Mouse (Mus musculus) heart, embryonic 15.5 days (tissue): ENCODE measurements around the gene Acap1. TPM values are rescaled to one million over a fixed set of nuclear protein-coding genes. Genes with fewer than 3 reads are reported as not detected.
"Not testable (repeated sequence)": the region's sequence is repeated elsewhere in the genome, so short reads cannot be mapped to it uniquely, and the experiment has no call there.

Source experiments
- ATAC-seq: fragments of 200-750 bp; cut with Nextera tagmentation; replicated peaks from 2 replicates; pipeline ENCODE4 v1.8.0; 2017; ENCODE audit warnings: low read depth, moderate TSS enrichment; ENCODE audit not compliant: insufficient number of reproducible peaks, insufficient read depth, low FRiP score
- H3K27ac ChIP-seq: fragments of 300-500 bp; sonication (generic); 2 replicates; pipeline ENCODE4 v1.5.1; 2015; ENCODE audit warnings: mild to moderate bottlenecking, inconsistent platforms
- H3K27me3 ChIP-seq: fragments of 300-500 bp; sonication (generic); 2 replicates; pipeline ENCODE4 v1.6.1; 2015; ENCODE audit warnings: inconsistent platforms
- H3K36me3 ChIP-seq: fragments of 300-500 bp; sonication (generic); 2 replicates; pipeline ENCODE4 v1.6.1; 2015; ENCODE audit warnings: mild to moderate bottlenecking, inconsistent platforms
- H3K4me1 ChIP-seq: fragments of 300-500 bp; sonication (generic); replicated peaks from 2 replicates; pipeline ENCODE4 v1.6.1; 2015; ENCODE audit warnings: inconsistent platforms
- H3K4me2 ChIP-seq: fragments of 300-500 bp; sonication (generic); 2 replicates; pipeline ENCODE4 v1.6.1; 2015; ENCODE audit warnings: inconsistent platforms, mild to moderate bottlenecking, moderate library complexity
- H3K4me3 ChIP-seq: fragments of 300-500 bp; sonication (generic); 2 replicates; pipeline ENCODE4 v1.5.1; 2015; ENCODE audit warnings: mild to moderate bottlenecking, inconsistent platforms
- H3K9ac ChIP-seq: fragments of 300-500 bp; sonication (generic); 2 replicates; pipeline ENCODE4 v1.6.1; 2015; ENCODE audit warnings: mild to moderate bottlenecking, inconsistent platforms
- H3K9me3 ChIP-seq: fragments of 300-500 bp; sonication (generic); replicated peaks from 2 replicates; pipeline ENCODE4 v1.6.1; 2016; ENCODE audit warnings: inconsistent platforms
- WGBS: fragments of 180-500 bp; shearing (Covaris S2); methylation state at CpG from one replicate; pipeline ENCODE4 v1.1.7; 2015; ENCODE audit warnings: mixed read lengths; 5-methylcytosine and 5-hydroxymethylcytosine counted together
- polyA plus RNA-seq: library from polyadenylated mRNA; unstranded; fragments of >200 nt; fragmentation: Nextera tagmentation; extraction: Ambion mirVana; gene quantifications from 2 replicates; pipeline ENCODE4 v1.2.1, GENCODE M21; 2015

The Acap1 gene
- polyA plus RNA-seq, 1 experiment from 2014 or later = 4.5 TPM

- Histone ChIP-seq H3K4me2 (no peak overlapping the region), H3K36me3 (no peaks in the 10 kb centered on the region), H3K9ac (no peak overlapping the region), H3K4me1 (peaks cover 4% of the 10 kb centered on the region), H3K27me3 (no peaks in the 10 kb centered on the region), H3K27ac (no peak overlapping the region), H3K4me3 (no peak overlapping the region), H3K9me3 (no peaks in the 10 kb centered on the region)
- ATAC-seq = 0 out of 2 replicates have a peak, but pooled peaks have one; percentile 14
- 45% methylated on average over 9 of the region's 9 CpGs for WGBS
These were observed 28.0 kb downstream of the Acap1 start for GRCm38 (mm10) chr11:69867335-69867734.

DNA sequence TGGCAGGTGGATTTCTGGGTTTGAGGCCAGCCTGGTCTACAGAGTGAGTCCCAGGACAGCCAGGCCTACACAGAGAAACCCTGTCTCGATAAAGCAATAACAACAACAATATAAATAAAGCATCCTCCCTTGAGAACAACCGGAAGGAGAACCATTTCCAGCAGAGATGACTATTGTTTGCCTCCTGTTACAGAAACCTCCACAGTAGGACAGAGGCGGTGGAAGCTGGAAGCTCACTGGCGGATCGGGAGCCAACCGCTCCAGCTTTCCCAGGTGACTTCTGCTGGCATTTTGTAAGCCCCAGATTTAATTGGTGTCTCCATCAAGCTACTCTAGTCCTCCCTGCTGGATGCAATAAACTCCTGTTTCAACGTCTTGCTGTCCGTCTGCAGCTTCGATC is 29.8 kb downstream of the Acap1 start:
- Histone ChIP-seq H3K27me3 (no peaks in the 10 kb centered on the region), H3K4me3 (no peak overlapping the region), H3K9ac (no peak overlapping the region), H3K9me3 (no peaks in the 10 kb centered on the region), H3K36me3 (no peaks in the 10 kb centered on the region), H3K4me1 (peaks cover 4% of the 10 kb centered on the region), H3K4me2 (no peak overlapping the region), H3K27ac (no peak overlapping the region)
- WGBS = 87% methylated on average over 9 of the region's 9 CpGs
- no peak for ATAC-seq

DNA sequence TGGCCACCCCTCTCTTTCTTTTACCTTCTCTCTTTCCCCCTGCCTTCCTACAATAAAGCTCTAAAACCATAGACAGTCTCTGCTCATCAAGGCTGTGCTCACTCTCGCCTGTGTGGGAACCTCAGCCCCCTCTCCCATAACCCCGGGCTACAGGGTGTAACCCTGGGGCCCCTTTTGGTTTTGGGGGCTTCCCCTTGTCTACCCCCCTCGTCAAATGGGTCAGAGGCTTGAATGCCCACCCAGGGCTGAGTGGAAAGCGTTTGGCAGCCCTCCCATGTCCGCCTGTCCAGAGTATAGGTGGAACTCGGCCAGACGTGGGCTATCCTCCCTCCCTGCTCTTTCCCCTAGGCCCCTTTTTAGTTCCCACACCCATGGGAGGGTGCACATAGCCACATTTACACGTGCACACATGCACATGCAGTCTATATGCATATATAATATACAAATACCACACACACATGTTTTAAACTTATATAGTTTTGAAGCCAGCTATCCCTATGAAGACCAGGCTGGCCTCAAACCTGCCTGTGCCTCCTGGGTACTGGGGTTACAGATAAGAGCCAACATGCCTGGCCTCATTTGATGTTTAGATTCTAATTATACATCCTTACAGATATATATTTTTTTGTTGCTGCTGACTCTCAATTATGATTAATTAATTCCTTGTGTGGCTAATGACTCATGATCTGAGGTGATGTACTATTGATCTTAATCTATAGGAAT is 31.0 kb downstream of the Acap1 start:
- WGBS = 41% methylated on average over 8 of the region's 8 CpGs
- Histone ChIP-seq H3K27me3 (peaks cover 3% of the 10 kb centered on the region), H3K9ac (no peak overlapping the region), H3K9me3 (no peaks in the 10 kb centered on the region), H3K4me3 (no peak overlapping the region), H3K36me3 (no peaks in the 10 kb centered on the region), H3K4me1 (peaks cover 4% of the 10 kb centered on the region), H3K4me2 (no peak overlapping the region), H3K27ac (peak overlapping the region; percentile 45; the same call in 1 of the 2 replicates)
- no peak; the same call in 1 of the 2 replicates for ATAC-seq

DNA sequence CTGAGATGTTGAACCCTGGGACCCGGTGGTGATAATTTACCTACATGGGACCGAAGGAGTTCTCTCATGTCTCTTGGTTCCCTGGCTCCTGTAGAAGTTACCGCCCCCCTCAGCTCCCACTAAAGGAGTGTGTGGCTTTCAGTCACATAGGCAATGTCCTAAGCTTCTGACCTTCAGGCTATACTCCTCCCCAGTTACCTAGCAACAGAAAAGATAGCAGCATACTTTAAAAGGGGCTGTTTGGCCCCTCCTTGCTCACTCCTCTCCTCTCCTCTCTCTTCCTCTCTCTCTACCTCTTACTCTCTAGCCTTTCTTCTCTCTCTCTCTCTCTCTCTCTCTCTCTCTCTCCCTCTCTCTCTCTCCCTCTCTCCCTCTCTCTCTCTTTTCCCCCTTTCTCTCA is 31.6 kb downstream of the Acap1 start:
- H3K4me2 ChIP-seq, H3K27me3 ChIP-seq, H3K27ac ChIP-seq, ATAC-seq, H3K9ac ChIP-seq, H3K4me1 ChIP-seq, H3K36me3 ChIP-seq, H3K9me3 ChIP-seq, H3K4me3 ChIP-seq: not testable (repeated sequence)
- 60% methylated on average over 3 of the region's 3 CpGs for whole genome bisulfite sequencing

GRCm38 (mm10) chr11:69858113-69858998 is 37.0 kb downstream of the Acap1 start, which contains the start of gene Tnk1:
Gene Tnk1, minus strand, starts transcription at chr11:69858730.
- no peaks in the 10 kb centered on the region for H3K9me3 ChIP-seq
- WGBS = 23% methylated on average over 30 of the region's 30 CpGs
- ATAC-seq = no peak
- H3K4me3 ChIP-seq = no peak within 1 kb of the TSS; the same call in 1 of the 2 replicates
- no peaks in the 10 kb centered on the region for H3K36me3 ChIP-seq
- H3K4me1 ChIP-seq = peaks cover 15% of the 10 kb centered on the region
- H3K27ac ChIP-seq = no peak within 1 kb of the TSS
- no peak within 1 kb of the TSS for H3K9ac ChIP-seq
- peak within 1 kb of the TSS; percentile 19; the same call in 1 of the 2 replicates for H3K4me2 ChIP-seq
- peaks cover 29% of the 10 kb centered on the region for H3K27me3 ChIP-seq

DNA sequence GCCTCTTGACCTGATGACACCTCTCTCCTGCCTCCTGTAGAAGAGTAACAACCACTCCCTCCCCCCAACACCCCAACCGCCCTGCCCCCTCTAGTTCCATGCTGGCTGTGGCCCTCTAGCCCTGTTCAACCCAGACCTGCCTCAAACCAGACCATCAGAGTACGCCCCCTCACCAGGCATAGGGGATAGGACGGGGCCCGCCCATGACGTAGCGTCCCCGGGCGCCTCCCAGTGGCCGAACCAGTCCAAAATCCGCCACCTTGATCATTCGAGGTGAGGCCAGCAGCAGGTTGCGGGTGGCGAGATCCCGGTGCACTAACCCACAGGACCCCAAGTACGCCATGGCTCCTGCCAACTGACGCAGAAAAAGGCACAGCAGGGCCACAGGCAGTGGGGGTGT is 40.0 kb downstream of the Acap1 start:
- no peak overlapping the region for H3K4me2 ChIP-seq
- H3K27me3 ChIP-seq = peaks cover 29% of the 10 kb centered on the region
- no peak overlapping the region for H3K4me3 ChIP-seq
- WGBS = 20% methylated on average over 16 of the region's 16 CpGs
- H3K4me1 ChIP-seq = peaks cover 24% of the 10 kb centered on the region
- H3K9me3 ChIP-seq = no peaks in the 10 kb centered on the region
- peaks cover 20% of the 10 kb centered on the region for H3K36me3 ChIP-seq
- peak; percentile 45; the same call in 1 of the 2 replicates for ATAC-seq
- no peak overlapping the region for H3K9ac ChIP-seq
- no peak overlapping the region for H3K27ac ChIP-seq

DNA sequence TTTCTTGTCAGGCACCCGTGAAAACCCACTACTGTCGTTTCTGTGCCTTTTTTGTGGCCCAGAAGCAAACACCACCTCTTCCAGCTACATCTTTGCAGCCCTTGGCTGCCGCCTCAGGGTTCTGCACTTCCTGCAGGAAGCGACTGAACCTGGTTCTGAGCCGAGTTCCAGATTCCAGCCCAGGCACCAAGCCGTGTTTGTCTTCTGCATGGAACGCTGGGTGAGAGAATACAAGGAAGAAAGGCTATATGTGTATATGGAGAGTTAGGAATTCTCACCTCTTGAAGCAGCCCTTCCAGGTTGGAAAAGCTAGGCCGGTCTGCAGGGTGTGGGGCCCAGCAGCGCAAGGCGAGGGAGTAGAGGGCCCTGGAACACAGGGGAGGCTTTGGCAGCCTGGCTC is 40.7 kb downstream of the Acap1 start:
- Histone ChIP-seq H3K27me3 (peaks cover 26% of the 10 kb centered on the region), H3K4me1 (peaks cover 25% of the 10 kb centered on the region), H3K9ac (no peak overlapping the region), H3K9me3 (no peaks in the 10 kb centered on the region), H3K4me2 (no peak overlapping the region), H3K4me3 (no peak overlapping the region), H3K27ac (no peak overlapping the region), H3K36me3 (peaks cover 26% of the 10 kb centered on the region)
- WGBS = 81% methylated on average over 10 of the region's 10 CpGs
- ATAC-seq = no peak

DNA sequence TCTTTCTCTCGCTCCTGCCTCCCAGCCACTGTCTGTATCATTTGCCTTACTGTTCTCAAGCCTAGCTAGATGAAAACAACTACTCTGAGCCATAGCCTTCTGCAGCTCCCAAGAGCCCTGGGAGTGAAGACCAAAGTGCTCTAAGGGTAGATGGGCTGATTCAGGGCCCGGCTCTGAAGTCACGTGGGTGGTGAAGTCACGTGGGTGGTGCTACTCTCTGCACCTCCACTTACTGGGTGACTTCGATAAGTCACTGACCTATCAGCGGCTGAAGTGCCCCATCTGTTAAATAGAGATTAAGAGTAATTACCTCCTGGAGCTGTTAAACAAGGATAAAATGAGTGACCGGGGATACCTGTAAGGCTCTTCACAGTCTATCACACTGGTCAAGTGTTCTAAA is 41.3 kb downstream of the Acap1 start:
- Histone ChIP-seq H3K9me3 (no peaks in the 10 kb centered on the region), H3K27me3 (peaks cover 22% of the 10 kb centered on the region), H3K4me1 (peaks cover 25% of the 10 kb centered on the region), H3K4me2 (no peak overlapping the region), H3K9ac (no peak overlapping the region), H3K36me3 (peaks cover 33% of the 10 kb centered on the region), H3K4me3 (no peak overlapping the region), H3K27ac (no peak overlapping the region)
- ATAC-seq = peak; percentile 47; the same call in 1 of the 2 replicates
- whole genome bisulfite sequencing = 36% methylated on average over 7 of the region's 7 CpGs

- Histone ChIP-seq H3K4me1 (peaks cover 40% of the 10 kb centered on the region), H3K4me2 (no peak overlapping the region), H3K9ac (no peak overlapping the region), H3K27ac (no peak overlapping the region), H3K36me3 (peaks cover 43% of the 10 kb centered on the region), H3K27me3 (no peaks in the 10 kb centered on the region), H3K9me3 (no peaks in the 10 kb centered on the region), H3K4me3 (no peak overlapping the region)
- WGBS = 75% methylated on average over 8 of the region's 8 CpGs
- no peak for ATAC-seq
These were observed 44.6 kb downstream of the Acap1 start for GRCm38 (mm10) chr11:69850754-69851153.

- Histone ChIP-seq H3K27me3 (no peaks in the 10 kb centered on the region), H3K9me3 (no peaks in the 10 kb centered on the region), H3K4me2 (no peak overlapping the region), H3K36me3 (peaks cover 43% of the 10 kb centered on the region), H3K9ac (no peak overlapping the region), H3K4me1 (peaks cover 41% of the 10 kb centered on the region), H3K27ac (no peak overlapping the region), H3K4me3 (no peak overlapping the region)
- 92% methylated on average over 15 of the region's 15 CpGs for WGBS
- ATAC-seq = no peak
These were observed 45.5 kb downstream of the Acap1 start for GRCm38 (mm10) chr11:69849884-69850283.

DNA sequence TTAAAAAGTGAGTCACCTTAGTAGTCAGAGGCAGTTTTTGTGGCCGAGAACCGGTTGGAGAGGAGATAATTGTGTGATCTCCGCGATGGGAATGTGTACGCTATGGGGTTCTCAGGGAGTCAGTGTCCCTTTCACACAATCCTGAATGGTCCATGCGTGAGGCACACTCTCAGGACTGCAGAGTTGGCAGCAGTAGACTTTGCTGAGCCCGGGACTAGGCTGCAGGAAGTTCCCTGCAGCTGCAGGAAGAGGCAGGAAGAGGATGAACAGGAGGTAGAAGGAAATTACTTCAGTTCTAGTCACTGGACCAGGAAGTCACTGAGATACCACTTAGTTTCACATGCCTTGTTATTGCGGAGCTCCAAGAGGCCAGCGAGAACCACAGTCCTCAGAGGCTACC is 46.2 kb downstream of the Acap1 start:
- Histone ChIP-seq H3K9ac (no peak overlapping the region), H3K27me3 (no peaks in the 10 kb centered on the region), H3K4me1 (peaks cover 40% of the 10 kb centered on the region), H3K27ac (peak overlapping the region; percentile 53; the same call in 1 of the 2 replicates), H3K36me3 (peaks cover 43% of the 10 kb centered on the region), H3K4me3 (no peak overlapping the region), H3K4me2 (no peak overlapping the region), H3K9me3 (no peaks in the 10 kb centered on the region)
- no peak for ATAC-seq
- 79% methylated on average over 9 of the region's 9 CpGs for whole genome bisulfite sequencing
